Mouse (Mus musculus) c-Kit-positive CD71-positive TER-119-negative erythroid progenitor cells, embryonic 14.5 days (primary cell): Measurements from ENCODE around the gene Hyal3.
"Not testable (repeated sequence)": the region's sequence is repeated elsewhere in the genome, so short reads cannot be mapped to it uniquely, and the experiment has no call there.

Source experiments
- DNase-seq: peaks from one replicate; pipeline ENCODE4 v3.0.0-alpha.2; 2013; ENCODE audit warnings: low read depth

Hyal3 gene

DNA sequence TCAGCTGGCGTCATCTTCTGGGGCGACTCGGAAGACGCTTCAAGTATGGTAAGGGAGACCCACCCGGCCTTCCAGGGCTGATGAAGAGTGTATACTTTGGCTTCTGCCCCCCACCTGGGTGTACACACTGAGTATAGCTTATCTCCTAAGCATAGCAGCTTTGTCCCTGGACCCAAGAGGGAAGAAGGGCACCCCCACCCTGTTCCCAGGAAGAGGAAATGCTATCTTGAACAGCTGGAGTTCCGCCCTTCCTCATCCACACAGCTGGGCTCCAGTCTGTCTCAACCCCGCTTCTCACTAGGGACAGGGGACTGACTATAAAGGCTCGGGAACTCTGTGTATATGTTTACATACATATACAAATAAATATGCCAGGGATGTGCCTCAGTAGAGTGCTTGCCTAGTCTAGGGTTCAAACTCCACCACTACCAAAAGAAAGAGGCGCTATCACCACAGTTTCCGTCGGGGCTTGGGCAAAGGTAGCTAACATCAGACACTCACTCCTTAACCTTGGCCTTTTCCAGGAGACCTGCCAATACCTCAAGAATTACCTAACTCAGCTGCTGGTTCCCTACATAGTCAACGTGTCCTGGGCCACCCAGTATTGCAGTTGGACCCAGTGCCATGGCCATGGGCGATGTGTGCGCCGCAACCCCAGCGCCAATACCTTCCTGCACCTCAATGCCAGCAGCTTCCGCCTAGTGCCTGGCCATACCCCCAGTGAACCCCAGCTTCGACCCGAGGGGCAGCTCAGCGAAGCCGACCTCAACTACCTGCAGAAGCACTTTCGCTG is 8.9 kb upstream of the Hyal3 start:
- DNase-seq = no peak

DNA sequence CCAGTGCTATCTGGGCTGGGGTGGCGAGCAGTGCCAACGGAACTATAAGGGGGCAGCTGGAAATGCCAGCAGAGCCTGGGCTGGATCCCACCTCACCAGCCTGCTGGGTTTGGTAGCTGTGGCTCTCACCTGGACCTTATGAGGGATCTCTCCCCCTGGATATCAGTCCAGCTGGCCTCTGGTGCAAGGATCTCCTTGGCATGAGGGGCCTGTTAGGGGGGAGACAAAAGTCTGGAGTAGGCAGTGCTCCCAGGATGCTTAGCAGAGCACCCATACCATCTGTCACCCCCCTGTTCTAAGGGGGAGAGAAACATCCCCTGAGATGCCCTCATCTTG is 8.3 kb upstream of the Hyal3 start:
- no peak for DNase-seq

DNA sequence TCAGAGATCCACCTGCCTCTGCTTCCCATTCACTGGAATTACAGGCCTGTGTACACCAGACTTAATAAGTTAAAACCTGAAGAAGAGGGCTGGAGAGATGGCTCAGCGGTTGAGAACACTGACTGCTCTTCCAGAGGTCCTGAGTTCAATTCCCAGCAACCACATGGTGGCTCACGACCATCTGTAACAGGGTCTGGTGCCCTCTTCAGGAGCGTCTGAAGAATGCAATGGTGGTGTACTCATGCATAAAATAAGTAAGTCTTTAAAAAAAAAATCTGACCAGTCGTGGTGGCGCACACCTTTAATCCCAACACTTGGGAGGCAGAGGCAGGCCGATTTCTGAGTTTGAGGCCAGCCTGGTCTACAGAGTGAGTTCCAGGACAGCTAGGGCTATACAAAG is 6.8 kb upstream of the Hyal3 start:
- not testable (repeated sequence) for DNase-seq

DNA sequence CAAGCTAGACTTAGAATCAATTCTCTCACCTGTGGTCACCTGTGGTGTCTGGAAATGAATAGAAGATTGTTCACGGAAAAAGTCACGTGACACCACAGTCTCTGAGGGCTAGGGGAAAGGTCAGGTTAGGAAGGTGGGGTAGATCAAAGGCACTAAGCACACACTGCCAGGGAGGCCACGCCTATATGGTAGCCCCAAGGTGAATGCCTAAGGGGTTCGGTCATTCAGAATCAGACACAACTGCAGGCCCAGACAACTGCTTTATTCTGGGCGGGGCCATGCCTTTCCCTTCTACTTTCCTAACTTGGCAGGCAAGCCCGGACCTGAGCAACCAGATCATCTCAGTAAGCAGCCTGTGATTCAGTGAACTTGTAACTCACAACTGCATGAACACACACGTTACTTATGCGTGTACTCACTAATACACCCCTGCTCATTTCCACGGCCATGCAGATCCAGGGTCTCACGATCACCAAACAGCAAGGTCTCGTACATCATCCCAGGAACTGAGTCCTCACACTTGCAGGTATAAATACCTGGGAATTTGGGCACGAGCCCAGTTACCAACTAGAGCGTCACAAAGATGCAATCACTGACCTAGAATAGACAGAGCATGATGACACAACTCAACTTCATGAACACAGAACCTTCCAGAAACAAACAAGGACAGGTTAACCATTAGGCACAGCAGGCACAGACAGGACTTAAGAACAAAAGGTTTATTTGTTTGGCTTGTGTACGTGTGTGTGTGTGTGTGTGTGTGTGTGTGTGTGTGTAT is 4.8 kb upstream of the Hyal3 start:
- DNase-seq = no peak

DNA sequence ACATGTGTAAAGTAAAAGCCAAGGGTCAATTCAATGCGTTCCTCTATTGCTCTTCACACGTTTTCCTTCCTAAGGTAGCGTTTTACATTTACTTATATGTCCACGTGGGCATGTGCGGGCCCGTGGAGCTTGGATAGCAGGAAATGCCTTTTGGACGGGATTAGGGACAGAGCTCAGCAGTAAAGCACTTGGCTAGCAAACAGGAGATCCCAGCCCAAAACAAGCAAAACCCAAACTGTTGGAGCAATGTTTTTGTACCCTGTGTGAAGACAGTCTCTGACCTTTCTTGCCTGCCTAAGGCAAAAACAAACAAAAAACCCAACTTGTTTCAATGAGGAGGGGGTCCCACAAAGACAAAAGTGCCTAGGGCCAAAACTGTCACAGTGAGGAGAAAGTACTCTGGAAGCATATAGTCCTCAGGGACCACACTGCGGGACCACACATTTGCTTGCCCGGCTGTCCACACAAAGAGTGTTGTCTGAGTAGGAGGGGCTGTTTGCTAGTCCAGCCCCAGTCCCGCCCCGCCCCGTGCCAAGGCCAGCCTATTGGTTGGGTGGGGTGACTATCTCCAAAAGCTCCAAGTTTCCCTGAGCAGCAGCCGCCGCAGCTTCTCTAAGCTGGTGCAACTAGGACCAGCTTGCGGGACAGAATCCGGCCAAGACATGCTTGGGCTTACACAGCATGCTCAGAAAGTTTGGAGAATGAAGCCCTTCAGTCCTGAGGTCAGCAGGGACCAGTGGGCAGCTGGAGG is 4.1 kb upstream of the Hyal3 start, which contains the start of gene Hyal1:
Gene Hyal1, plus strand, starts transcription at position 571 of the 751 bp plus-strand sequence.
- peak; percentile 81 for DNase-seq

DNA sequence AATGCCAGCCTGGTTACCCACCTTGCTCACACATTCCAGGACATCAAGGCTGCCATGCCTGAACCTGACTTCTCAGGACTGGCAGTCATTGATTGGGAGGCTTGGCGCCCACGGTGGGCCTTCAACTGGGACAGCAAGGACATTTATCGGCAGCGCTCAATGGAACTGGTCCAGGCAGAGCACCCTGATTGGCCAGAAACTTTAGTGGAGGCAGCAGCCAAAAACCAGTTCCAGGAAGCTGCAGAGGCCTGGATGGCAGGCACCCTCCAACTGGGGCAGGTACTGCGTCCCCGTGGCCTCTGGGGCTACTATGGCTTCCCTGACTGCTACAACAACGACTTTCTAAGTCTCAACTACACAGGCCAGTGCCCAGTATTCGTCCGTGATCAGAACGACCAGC is 2.7 kb upstream of the Hyal3 start:
- no peak for DNase-seq

DNA sequence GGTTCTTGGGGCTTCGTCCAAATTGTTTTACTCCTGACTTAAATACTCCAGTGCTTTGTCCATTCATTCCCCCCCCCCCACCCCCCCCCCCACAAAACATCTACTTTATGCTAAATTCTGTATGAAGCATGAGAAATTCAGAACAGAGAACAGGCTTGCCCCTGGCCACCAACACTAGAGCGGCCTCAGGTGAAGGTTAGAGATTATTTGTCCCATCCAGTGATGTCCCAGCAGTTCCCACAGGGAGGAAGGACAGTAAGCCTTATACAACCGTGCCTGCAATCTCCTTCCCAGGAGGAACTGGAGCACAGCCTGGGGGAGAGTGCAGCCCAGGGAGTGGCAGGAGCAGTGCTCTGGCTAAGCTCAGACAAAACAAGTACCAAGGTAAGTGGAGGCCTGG is 2.0 kb upstream of the Hyal3 start, which contains the start of gene Naa80:
Gene Naa80, plus strand, starts transcription at position 301 of the 400 bp plus-strand sequence.
- DNase-seq = no peak

DNA sequence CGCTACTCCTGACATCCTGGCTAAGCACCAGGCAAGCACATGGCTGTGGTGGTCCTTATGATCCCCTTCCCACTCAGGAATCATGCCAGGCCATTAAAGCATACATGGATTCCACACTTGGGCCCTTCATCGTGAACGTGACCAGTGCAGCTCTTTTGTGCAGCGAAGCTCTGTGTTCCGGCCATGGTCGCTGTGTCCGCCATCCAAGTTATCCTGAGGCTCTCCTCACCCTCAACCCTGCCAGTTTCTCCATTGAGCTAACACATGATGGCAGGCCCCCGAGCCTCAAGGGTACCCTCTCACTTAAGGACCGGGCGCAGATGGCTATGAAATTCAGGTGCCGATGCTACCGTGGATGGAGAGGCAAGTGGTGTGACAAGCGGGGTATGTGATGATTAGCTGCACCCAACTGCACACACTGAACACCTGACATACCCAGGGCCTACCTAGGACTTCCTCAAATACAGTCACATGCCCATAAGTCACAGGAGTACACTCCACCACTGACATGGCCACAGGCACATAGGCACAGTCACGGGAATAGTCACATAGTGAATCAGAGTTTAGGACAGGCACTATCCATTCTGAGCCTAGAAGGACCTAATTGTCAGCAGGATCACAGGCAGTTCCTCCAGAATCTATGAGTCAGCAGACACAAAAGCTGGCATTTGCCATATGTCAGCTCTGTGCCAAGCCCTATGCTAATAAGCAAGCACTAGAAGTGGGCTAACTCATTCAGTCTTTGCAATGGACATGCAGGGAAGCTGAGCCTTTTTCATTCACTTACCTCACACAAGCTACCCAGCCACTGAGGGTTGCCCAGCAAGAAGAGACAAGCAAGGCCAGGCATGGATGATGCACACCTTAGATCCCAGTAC is 1.4 kb upstream of the Hyal3 start:
- no peak for DNase-seq

DNA sequence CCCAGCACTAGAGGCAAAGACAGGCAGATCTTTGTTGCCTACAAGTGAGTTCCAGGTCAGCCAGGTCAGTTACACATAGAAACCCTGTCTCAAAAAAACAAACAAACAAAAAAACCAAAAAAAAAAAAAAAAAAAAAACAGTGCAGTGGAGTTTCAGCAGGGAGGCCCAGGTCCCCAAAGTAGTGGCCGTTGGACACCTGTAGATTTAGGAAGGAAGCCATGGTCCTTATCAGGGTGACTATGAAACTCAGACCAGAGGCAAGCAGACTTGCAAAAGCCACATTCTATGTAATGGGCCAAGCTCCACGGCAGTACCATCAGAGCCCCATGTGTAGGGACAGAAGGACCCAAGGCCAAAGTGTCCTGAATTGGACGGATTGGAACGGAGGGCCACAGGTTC is 966 bp downstream of the Hyal3 start:
- no peak for DNase-seq

DNA sequence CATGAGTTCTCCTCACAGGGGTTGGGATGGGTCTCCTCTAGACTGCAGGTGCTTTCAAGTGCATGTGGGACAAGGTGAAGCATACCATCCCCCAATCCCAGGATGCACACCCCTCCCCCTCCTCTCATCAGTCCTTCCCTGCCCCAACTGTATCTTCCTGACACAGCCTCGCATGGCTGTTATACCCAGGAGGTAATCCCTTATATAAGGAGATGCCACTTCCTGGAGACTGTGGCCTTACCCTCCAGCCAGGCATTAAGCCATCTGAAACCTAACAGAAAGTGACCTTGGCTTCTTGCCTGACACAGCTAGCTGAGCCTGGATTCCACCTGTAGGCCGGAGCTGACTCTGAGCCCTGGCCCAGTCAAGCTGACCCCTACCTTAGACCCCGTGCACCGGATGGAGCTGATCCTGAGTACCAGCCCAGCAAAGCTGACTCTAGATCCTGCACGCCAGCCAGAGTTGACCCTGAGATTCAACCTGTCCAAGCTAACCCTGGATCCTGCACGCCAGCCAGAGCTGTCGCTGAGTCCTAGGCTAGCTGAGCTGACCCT is 2.0 kb downstream of the Hyal3 start:
- DNase-seq = no peak

DNA sequence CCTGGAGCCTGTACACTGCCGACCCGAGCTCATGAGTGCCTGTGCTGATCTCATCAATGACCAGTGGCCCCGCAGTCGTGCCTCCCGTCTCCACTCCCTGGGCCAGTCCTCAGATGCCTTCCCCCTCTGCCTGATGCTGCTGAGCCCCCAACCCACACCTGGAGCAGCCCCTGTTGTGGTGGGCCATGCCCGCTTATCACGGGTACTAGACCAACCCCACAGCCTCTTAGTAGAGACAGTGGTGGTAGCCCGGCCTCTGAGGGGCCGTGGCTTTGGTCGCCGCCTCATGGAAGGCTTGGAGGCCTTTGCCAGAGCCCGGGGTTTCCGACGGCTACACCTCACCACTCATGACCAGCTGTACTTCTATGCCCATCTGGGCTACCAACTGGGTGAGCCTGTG is 2.6 kb downstream of the Hyal3 start:
- DNase-seq = no peak

DNA sequence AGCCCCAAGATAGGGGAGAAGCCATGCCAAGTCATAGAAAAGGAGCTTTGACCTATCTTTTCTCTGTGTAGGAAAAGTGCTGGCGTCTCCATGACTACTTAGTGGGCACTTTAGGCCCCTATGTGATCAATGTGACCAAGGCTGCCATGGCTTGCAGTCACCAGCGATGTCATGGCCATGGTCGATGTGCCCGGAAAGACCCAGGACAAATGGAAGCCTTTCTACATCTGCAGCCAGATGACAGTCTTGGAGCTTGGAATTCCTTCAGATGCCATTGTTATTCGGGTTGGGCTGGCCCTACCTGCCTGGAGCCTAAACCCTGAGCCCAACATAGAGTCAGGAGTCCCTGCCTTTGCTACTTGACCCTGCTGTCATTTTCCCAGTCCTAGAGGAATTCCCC is 5.9 kb downstream of the Hyal3 start:
- DNase-seq = no peak

DNA sequence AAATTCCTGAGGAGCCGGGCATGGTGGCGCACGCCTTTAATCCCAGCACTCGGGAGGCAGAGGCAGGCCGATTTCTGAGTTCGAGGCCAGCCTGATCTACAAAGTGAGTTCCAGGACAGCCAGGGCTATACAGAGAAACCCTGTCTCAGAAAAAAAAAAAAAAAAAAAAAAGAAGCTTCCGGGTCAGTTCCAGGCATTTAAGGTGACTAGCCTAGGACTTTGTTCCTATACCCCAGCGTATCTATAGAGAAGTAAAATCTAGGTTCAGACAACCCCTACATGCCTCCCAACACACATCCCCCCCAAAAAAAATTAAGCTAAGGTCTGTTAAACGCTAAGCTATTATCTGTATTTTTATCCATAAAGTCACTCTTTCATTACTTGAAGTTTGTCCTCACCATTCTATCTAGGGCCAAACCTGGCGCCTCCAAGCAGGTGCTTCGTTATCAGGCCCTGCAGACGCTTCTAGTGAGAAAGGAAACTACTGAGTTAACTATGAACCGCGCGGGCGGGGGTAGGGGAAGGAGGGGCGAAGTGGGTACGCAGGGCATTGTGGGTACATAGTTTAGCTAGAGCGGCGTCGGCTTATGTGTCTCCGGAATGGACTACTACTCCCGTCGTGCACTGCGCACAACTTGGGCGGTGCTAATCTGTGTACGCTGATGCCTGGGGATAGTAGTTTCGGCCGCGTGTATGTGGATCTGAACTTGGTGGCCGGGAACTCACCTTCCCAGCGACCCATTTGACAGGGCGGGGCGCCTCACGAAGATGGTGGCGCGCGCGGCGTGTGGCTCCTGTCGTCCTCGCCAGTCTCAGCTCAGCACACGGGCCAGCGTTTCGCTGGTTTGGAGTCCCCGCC is 6.6 kb downstream of the Hyal3 start, which contains the start of gene Ifrd2:
Gene Ifrd2, plus strand, starts transcription at position 669 of the 859 bp plus-strand sequence.
- peak; percentile 99 for DNase-seq

DNA sequence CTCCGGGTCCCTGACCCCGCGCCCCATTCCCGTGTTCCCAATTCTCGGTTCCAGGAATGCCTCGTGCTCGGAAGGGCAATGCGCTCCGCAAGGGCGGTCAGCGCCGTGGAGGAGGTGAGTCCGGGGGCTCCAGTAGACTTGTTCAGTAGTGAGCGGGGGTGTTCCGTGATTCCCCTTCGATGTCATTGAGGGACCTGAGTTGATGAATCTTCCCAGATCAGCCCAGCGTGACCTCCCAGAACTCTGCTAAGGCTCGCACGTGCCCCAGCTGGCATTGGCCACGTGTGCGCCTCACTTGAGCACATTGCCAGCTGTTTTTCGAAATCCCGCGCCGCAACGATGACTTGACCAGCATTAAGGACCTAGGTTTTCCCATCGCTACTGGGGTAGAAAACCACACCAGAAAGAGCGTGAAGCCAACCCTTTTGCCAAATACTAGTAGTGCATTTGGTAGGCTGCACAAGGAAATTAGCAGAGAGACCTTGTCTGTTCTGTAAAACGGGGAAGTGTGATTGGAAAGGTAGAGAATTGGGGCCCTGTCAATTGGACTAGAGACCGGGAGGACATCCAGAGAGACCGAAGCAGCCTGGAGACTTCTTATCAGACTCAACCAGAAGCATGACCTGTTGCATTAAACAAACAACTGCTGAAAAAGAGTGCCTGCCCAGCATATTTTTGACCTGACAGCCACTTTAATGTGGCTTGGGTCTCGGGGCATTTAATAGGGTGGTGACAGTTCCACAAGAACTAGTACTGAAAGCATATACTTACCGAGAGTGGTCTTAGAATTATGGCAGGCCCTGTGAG is 7.4 kb downstream of the Hyal3 start:
- DNase-seq = peak; percentile 70

DNA sequence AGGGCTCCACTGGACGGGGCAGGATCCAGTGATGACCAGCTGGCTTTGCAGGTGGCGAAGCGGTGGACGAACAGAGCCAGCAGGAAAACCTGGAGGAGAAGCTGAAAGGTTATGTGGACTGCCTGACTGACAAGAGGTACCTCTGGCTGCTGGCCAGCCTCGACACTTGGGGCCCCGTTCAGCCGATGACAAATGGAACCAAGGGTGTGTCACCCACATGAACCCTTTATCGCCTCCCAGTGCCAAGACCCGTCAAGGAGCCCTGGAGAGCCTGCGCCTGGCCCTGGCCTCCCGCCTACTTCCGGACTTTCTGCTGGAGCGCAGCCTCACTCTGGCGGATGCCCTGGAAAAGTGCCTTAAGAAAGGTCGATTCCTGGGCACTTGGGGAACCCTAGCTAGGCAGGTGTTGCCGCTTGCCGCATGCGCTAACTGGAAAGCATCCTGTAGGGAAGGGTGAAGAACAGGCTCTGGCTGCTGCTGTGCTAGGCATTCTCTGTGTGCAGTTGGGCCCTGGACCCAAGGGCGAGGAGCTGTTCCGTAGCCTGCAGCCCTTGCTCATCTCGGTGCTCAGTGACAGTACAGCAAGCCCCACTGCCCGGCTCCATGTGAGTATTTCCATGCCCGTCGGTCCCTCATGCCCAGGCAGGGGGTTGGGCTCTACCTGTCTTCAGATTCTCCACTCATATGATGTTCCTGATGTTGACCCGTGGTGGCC is 9.6 kb downstream of the Hyal3 start:
- peak; percentile 73 for DNase-seq

DNA sequence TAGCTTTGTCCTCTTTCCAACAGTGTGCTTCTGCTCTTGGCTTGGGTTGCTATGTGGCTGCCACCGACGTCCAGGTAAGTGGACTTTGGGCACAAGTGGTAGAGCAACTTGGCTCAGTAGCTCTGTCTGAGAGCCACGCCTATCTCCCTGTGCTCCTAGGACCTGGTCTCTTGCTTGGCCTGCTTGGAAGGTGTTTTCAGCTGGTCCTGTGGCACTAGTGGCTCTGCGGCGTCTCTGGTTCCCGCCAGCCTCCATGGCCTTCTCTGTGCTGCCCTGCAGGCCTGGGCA is 10.1 kb downstream of the Hyal3 start:
- no peak for DNase-seq

DNA sequence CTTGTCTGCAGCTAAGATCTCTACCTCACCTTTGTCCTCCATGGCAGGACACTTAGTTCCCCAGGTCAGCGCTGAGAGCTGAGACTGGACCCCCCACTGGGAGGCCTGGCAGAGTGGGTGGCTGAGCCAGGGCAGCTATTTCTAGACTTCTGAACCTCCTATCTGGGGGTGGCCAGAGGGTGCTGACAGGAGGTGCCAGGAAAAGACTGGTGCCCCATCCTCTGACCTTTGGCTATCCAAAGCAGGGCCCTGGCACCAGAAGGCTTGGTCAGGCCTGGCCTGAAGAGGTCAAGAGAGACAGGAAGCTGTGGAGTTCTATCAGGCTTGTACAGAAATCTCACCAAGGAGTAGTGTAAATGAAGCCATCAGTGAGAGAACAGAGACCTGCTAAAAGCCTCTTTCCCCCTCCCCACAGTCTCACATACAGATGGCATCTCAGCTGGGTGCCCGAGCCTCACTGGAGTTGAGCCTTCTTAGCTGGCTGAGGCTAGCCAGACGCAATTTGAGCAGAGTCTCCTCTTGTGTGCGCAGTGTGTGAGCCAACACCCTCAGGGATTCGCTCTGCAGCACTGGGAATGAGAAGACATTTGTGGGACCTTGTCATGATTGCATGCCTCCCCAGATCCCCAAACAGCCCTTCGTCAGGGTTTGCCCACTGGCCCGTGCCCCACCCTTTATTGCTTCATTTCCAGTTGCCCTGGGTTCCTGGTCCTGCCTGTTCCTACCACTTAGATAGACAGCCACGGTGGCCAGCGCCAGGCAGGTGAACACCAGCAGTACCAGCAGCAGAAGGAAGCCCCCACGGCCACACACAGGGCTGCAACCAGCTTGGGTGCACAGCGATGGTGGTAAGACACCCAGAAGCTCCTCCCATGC is 12.7 kb downstream of the Hyal3 start:
- DNase-seq = no peak
